Mouse (Mus musculus) forebrain, embryonic 13.5 days (tissue): ENCODE data around the gene Irx5. TPM values are rescaled to one million over a fixed set of nuclear protein-coding genes. Genes with fewer than 3 reads are reported as not detected.
A peak's percentile ranks its signal among the peaks of the same experiment; 100 is the strongest.

Experiments used
- ATAC-seq: fragments of 200-750 bp; cut with Nextera tagmentation; 2 replicates; pipeline ENCODE4 v1.8.0; 2017
- H3K27ac ChIP-seq: fragments of 300-500 bp; sonication (generic); 2 replicates; pipeline ENCODE4 v1.5.1; 2015; ENCODE audit warnings: inconsistent platforms, mild to moderate bottlenecking, moderate library complexity
- H3K27me3 ChIP-seq: fragments of 300-500 bp; sonication (generic); 2 replicates; pipeline ENCODE4 v1.6.1; 2015; ENCODE audit warnings: mild to moderate bottlenecking, inconsistent platforms
- H3K36me3 ChIP-seq: fragments of 300-500 bp; sonication (generic); 2 replicates; pipeline ENCODE4 v1.6.1; 2015; ENCODE audit warnings: mild to moderate bottlenecking, inconsistent platforms; ENCODE audit not compliant: poor library complexity, severe bottlenecking
- H3K4me1 ChIP-seq: fragments of 300-500 bp; sonication (generic); 2 replicates; pipeline ENCODE4 v1.6.1; 2015; ENCODE audit warnings: inconsistent platforms
- H3K4me2 ChIP-seq: fragments of 300-500 bp; sonication (generic); 2 replicates; pipeline ENCODE4 v1.6.1; 2015; ENCODE audit warnings: inconsistent platforms, mild to moderate bottlenecking, moderate library complexity
- H3K4me3 ChIP-seq: fragments of 300-500 bp; sonication (generic); 2 replicates; pipeline ENCODE4 v1.5.1; 2015; ENCODE audit warnings: mild to moderate bottlenecking, inconsistent platforms
- H3K9ac ChIP-seq: fragments of 300-500 bp; sonication (generic); 2 replicates; pipeline ENCODE4 v1.6.1; 2015; ENCODE audit warnings: mild to moderate bottlenecking, inconsistent platforms
- H3K9me3 ChIP-seq: fragments of 300-500 bp; sonication (generic); replicated peaks from 2 replicates; pipeline ENCODE4 v1.6.1; 2016; ENCODE audit warnings: inconsistent platforms
- WGBS: fragments of 180-500 bp; shearing (Covaris S2); methylation state at CpG from one replicate; pipeline ENCODE4 v1.1.7; 2015; 5-methylcytosine and 5-hydroxymethylcytosine counted together
- polyA plus RNA-seq: library from polyadenylated mRNA; unstranded; fragments of >200 nt; fragmentation: Nextera tagmentation; extraction: Ambion mirVana; gene quantifications from 2 replicates; pipeline ENCODE4 v1.2.1, GENCODE M21; 2015

Gene Irx5
- 1.3 and 2.4 TPM in 2 replicates for polyA plus RNA-seq

DNA sequence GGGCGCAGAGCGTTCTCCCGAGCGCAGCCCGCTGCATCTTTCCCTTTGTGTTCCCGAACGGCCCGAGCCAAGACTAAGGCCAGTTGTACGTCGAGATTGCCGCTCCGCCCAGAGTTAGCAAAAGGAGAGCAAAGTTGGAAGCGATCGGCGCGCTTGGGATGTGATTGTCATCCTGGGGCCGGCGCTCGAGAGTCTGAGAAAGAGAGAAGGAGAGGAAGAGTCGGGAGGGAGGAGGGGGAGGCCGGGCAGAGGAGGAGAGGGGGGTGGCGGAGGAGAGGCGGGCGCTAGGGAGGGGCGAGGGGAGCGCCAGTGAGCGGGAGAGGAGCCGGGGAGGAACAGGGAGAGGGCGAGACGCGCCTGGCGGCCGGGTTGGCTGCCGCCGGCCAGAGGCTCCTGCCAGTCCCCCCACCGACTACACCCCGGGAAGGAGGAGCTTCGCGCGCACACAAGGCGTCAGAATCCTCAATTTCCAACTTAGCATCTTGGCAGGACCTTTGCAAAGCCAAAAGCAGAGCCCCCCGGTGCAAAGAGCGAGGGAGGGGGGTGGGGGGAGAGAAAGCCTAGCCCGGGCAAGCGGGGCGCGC is at the start of gene Irx5:
Irx5 (plus strand) TSS at position 228 of the 584 bp plus-strand sequence.
- H3K4me2 ChIP-seq: peak within 1 kb of the TSS; percentile 78
- peaks cover 84% of the 10 kb centered on the region for H3K27me3 ChIP-seq
- H3K4me1 ChIP-seq: peaks cover 69% of the 10 kb centered on the region
- H3K27ac ChIP-seq: no peak within 1 kb of the TSS
- no peaks in the 10 kb centered on the region for H3K9me3 ChIP-seq
- H3K36me3 ChIP-seq: no peaks in the 10 kb centered on the region
- 0% methylated on average over 41 of the region's 47 CpGs for WGBS
- peak; percentile 9; the same call in 1 of the 2 replicates for ATAC-seq
- H3K9ac ChIP-seq: peak within 1 kb of the TSS; percentile 58
- H3K4me3 ChIP-seq: peak within 1 kb of the TSS; percentile 60

DNA sequence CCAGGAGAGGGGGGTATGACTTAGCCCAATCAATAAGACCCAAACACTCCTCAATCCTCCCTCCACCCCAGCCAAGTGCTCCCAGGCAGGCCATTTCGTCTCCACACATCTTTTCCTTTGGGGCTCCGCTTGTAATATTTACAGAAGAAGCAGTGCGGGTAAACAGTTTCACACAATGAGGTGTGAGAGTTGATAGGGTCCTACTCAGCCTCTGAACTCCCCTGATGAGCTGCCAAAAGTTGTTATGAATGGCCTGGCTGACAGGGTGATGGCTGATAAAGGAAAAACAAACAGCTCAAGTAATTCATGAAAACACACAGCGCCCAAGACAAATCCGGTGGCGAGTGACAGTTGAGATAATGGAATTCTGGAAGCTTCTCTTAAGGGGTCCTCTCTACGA is 45.2 kb upstream of the Irx5 start:
- 0 out of 2 replicates have a peak, but pooled peaks cover 7% of the 10 kb centered on the region for H3K27me3 ChIP-seq
- H3K27ac ChIP-seq: no peak overlapping the region
- no peaks in the 10 kb centered on the region for H3K4me1 ChIP-seq
- no peaks in the 10 kb centered on the region for H3K9me3 ChIP-seq
- no peak for ATAC-seq
- WGBS: 45% methylated on average over 7 of the region's 7 CpGs
- no peaks in the 10 kb centered on the region for H3K36me3 ChIP-seq
- H3K9ac ChIP-seq: no peak overlapping the region
- H3K4me3 ChIP-seq: no peak overlapping the region
- H3K4me2 ChIP-seq: no peak overlapping the region

DNA sequence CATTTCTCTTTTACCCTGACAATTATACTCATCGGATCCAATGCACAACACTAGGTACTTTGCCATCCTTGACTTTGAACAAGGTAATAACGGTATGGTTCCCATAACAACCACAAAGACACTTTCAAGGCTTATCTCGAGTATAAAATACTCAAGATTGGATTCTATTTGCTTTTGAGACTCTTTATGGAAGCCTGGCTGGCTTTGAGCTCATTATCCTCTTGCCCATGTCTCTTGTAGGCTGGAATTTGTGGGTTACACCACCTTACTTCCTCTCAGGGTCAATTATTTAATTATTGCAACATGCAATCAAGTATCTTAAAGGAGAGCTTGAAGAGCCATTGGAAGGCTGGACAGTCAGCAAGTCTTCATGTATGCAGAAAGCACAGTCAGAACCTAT is 43.7 kb upstream of the Irx5 start:
- H3K4me1 ChIP-seq: no peaks in the 10 kb centered on the region
- H3K36me3 ChIP-seq: no peaks in the 10 kb centered on the region
- 0 out of 2 replicates have a peak, but pooled peaks cover 7% of the 10 kb centered on the region for H3K27me3 ChIP-seq
- H3K27ac ChIP-seq: no peak overlapping the region
- WGBS: 81% methylated on average over 3 of the region's 3 CpGs
- H3K9me3 ChIP-seq: no peaks in the 10 kb centered on the region
- H3K4me2 ChIP-seq: no peak overlapping the region
- H3K4me3 ChIP-seq: no peak overlapping the region
- no peak overlapping the region for H3K9ac ChIP-seq
- ATAC-seq: no peak

DNA sequence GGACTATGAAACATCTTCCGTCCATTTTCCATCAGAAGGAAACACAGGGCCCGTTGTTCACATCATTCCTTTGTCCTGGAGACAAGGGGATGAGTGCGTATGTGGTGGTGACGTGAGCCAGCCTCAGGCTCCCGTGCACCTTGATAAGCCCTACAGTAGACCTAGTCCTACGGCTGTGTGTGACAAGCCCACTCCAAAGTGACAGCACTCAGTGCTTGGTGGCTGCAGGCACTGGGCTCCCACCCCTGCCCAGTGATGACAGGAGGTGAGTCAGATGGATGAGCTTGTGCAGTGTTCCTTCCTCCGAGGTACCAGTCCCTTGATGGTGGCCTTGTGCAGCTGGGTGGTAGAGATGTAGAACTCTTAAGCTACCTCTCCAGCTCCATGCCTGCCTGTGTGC is 33.7 kb upstream of the Irx5 start:
- 90% methylated on average over 7 of the region's 7 CpGs for WGBS
- H3K9me3 ChIP-seq: no peaks in the 10 kb centered on the region
- no peak overlapping the region for H3K27ac ChIP-seq
- no peak overlapping the region for H3K9ac ChIP-seq
- ATAC-seq: no peak
- no peak overlapping the region for H3K4me2 ChIP-seq
- no peak overlapping the region for H3K4me3 ChIP-seq
- no peaks in the 10 kb centered on the region for H3K4me1 ChIP-seq
- no peaks in the 10 kb centered on the region for H3K36me3 ChIP-seq
- peaks cover 2% of the 10 kb centered on the region; the same call in 1 of the 2 replicates for H3K27me3 ChIP-seq

DNA sequence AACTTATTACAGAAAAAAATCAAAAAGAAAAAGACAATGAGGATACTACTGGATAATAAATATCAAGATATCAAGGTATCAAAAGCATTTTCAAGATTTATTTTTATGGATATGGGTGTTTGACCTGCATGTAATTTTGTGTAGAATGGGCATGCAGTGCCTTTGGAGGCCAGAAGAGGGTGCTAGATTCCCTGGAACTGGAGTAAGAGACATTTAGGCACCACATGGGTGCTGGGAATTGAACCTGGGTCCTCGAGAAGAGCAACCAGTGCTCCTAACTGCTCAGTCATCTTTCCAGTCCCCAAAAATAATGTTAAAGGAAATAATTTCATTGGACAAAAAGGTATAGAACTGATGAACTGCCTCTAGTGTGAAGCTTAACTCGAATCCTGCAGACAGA is 30.2 kb upstream of the Irx5 start:
- no peak for ATAC-seq
- H3K9ac ChIP-seq: no peak overlapping the region
- no peaks in the 10 kb centered on the region for H3K4me1 ChIP-seq
- WGBS: 96% methylated on average over 2 of the region's 2 CpGs
- no peaks in the 10 kb centered on the region for H3K9me3 ChIP-seq
- no peak overlapping the region for H3K4me2 ChIP-seq
- H3K27me3 ChIP-seq: peaks cover 10% of the 10 kb centered on the region
- no peak overlapping the region for H3K4me3 ChIP-seq
- H3K27ac ChIP-seq: no peak overlapping the region
- H3K36me3 ChIP-seq: no peaks in the 10 kb centered on the region

DNA sequence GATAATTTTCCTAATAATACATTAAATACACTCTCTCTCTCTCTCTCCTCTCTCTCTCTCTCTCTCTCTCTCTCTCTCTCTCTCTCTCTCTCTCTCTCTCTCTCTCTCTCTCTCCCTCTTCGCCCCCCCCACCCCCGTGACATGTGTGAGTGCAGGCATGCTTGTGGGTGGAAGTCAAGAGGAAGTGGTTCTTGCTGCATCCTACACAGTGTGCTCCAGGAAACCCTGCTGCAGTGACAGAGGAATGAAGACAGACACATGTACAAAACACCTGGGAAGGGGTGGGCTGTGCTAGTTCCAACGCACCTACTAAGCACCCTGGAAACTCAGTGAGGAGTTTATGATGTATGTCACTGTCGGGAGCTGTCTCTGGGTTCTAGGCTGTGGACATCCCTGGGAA is 28.2 kb upstream of the Irx5 start:
- no peak overlapping the region for H3K4me2 ChIP-seq
- H3K36me3 ChIP-seq: no peaks in the 10 kb centered on the region
- no peak overlapping the region for H3K9ac ChIP-seq
- H3K27ac ChIP-seq: no peak overlapping the region
- 86% methylated on average over 2 of the region's 4 CpGs for WGBS
- no peaks in the 10 kb centered on the region for H3K4me1 ChIP-seq
- H3K27me3 ChIP-seq: peaks cover 20% of the 10 kb centered on the region
- ATAC-seq: no peak
- no peak overlapping the region for H3K4me3 ChIP-seq
- H3K9me3 ChIP-seq: no peaks in the 10 kb centered on the region

DNA sequence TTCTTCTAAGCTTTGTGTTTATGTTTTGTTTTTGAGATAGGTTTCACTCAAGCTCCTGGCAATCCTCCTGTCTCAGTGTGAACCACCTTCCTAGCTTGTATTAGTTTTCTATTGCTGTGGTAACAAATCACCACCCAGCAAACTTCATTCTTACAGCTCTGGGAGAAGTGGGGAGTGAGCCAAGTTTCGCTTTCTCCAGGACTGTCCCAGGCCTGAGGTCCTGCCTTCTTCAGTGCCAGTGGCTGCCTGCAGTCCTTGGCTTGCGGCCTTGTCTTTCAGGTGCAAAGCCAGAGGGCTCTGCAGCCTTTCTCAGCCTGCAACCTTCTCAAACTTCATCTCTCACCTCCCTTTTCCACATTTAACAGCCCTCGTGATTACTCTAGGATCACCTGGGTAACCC is 25.6 kb upstream of the Irx5 start:
- Histone ChIP-seq H3K9me3 (no peaks in the 10 kb centered on the region), H3K27ac (no peak overlapping the region), H3K4me3 (no peak overlapping the region), H3K27me3 (peaks cover 22% of the 10 kb centered on the region), H3K9ac (no peak overlapping the region), H3K36me3 (no peaks in the 10 kb centered on the region), H3K4me2 (no peak overlapping the region), H3K4me1 (peaks cover 16% of the 10 kb centered on the region; the same call in 1 of the 2 replicates)
- ATAC-seq: no peak
- 78% methylated on average over 3 of the region's 3 CpGs for WGBS

DNA sequence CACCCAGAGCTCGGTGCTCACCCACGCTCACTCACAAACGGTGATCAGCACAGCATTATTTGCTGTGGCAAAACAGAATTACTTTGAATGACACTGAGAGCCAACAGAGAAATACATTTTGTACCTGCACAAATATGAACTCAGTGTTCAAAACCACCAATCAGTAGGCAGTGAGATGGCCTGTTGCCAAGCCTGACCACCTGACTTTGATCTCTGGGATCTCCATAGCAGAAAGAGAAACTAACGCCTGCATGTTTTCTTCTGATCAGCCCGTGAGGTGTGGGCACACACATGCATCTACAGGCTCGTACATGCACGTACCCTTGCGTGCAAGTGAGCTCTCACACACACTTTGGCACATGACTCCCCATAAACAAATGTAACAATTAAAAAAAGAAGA is 24.0 kb upstream of the Irx5 start:
- Histone ChIP-seq H3K27me3 (peaks cover 32% of the 10 kb centered on the region), H3K4me3 (no peak overlapping the region), H3K4me2 (no peak overlapping the region), H3K27ac (no peak overlapping the region), H3K36me3 (no peaks in the 10 kb centered on the region), H3K4me1 (peaks cover 16% of the 10 kb centered on the region; the same call in 1 of the 2 replicates), H3K9me3 (no peaks in the 10 kb centered on the region), H3K9ac (no peak overlapping the region)
- WGBS: 93% methylated on average over 8 of the region's 8 CpGs
- ATAC-seq: no peak

DNA sequence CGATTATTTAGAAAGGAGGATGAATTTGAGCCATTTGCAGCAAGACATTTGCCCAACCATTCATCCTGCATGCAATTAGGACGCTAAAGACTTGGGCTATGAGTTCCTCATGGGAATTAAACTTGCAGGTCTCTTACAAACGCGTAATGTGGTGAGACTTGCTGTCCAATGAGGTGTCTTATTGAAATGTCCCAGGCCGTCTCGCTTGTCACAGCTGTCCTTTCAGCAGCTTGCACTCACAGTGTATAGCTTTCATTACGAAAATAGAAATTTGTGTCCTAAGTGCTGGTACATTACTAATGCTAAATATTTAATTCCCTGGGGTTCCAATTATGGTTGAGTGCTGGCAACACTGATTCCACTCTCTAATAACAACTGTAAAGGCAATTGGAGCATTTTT is 22.3 kb upstream of the Irx5 start:
- Histone ChIP-seq H3K9me3 (no peaks in the 10 kb centered on the region), H3K4me2 (no peak overlapping the region), H3K9ac (no peak overlapping the region), H3K27me3 (peaks cover 32% of the 10 kb centered on the region), H3K36me3 (no peaks in the 10 kb centered on the region), H3K27ac (no peak overlapping the region), H3K4me1 (peaks cover 16% of the 10 kb centered on the region; the same call in 1 of the 2 replicates), H3K4me3 (no peak overlapping the region)
- 49% methylated on average over 7 of the region's 7 CpGs for WGBS
- no peak for ATAC-seq

DNA sequence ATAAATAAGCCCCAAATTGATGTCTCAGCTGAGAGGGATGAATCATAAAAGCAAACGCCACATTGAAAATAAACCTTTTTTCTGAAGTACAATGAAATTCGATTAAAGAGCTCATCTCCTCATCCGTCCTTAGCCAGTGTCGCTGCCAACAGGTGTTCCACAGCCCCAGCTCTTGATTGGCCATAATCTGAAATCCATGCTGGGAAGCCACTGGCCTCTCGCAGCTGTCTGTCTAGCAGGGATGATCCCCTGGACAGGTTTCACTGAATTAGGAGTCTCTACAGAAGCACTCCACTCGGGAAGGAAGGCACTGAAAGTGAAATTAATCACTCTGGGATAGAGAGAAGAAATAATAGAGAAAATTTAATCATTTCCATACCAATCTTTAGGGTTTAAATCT is 21.4 kb upstream of the Irx5 start:
- H3K36me3 ChIP-seq: no peaks in the 10 kb centered on the region
- ATAC-seq: no peak
- peaks cover 16% of the 10 kb centered on the region; the same call in 1 of the 2 replicates for H3K4me1 ChIP-seq
- WGBS: 51% methylated on average over 6 of the region's 6 CpGs
- H3K4me3 ChIP-seq: no peak overlapping the region
- H3K4me2 ChIP-seq: no peak overlapping the region
- peaks cover 34% of the 10 kb centered on the region for H3K27me3 ChIP-seq
- H3K9me3 ChIP-seq: no peaks in the 10 kb centered on the region
- no peak overlapping the region for H3K9ac ChIP-seq
- no peak overlapping the region for H3K27ac ChIP-seq

DNA sequence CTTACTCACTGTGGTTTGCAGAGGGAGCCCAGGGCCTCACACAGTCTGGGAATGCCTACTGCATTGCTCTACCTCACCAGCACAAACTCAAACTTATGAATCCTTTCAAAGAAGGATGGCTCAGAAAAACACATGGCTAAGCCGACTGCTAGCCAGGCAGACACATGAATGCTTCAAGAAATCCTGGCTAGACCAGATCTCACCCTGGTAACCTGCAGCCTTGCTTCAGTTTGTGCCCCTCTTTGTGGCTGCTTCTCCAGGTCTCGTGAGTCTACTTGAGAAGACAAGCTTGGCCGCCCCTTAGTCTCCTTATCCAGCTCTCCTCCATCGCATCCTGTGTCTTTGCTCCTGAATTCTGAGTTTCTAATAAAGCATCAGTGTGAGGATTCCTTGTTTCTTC is 13.9 kb upstream of the Irx5 start:
- 89% methylated on average over 4 of the region's 4 CpGs for WGBS
- Histone ChIP-seq H3K4me2 (no peak overlapping the region), H3K9me3 (no peaks in the 10 kb centered on the region), H3K4me1 (no peaks in the 10 kb centered on the region), H3K27ac (no peak overlapping the region), H3K27me3 (peaks cover 44% of the 10 kb centered on the region), H3K9ac (no peak overlapping the region), H3K4me3 (no peak overlapping the region), H3K36me3 (no peaks in the 10 kb centered on the region)
- no peak for ATAC-seq

DNA sequence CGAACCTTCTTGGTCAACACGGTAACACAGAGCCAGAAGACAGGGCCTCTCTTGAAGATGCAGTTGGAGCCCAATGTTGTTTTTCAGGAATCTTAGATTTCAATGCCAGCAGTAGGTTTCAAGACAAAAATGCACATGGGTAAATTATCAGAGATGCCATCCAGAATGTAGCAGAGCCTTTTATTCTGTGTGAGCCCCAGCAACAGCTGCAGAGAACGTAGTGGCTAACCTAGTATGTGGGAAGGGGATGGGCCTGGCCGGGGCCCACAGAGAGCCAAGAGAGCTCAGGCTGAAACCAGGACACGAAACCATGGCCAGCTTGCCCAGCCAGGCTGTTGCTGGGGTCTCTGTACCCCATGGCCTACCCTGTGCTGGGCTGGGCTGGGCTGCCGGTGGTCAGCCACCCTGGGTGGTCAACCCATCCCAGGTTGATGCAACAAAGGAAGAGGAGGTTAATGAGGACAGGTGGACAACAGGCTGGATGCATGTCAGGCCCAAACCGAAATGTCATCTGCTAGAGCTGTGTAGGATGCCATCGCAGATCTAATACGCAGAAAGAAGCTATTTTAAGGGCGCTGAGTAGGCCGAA is 7.4 kb upstream of the Irx5 start:
- H3K27me3 ChIP-seq: peaks cover 68% of the 10 kb centered on the region
- H3K4me1 ChIP-seq: peaks cover 9% of the 10 kb centered on the region; the same call in 1 of the 2 replicates
- no peak overlapping the region for H3K27ac ChIP-seq
- no peak overlapping the region for H3K4me2 ChIP-seq
- H3K9me3 ChIP-seq: no peaks in the 10 kb centered on the region
- no peaks in the 10 kb centered on the region for H3K36me3 ChIP-seq
- 84% methylated on average over 11 of the region's 11 CpGs for WGBS
- H3K9ac ChIP-seq: no peak overlapping the region
- H3K4me3 ChIP-seq: no peak overlapping the region
- ATAC-seq: no peak

DNA sequence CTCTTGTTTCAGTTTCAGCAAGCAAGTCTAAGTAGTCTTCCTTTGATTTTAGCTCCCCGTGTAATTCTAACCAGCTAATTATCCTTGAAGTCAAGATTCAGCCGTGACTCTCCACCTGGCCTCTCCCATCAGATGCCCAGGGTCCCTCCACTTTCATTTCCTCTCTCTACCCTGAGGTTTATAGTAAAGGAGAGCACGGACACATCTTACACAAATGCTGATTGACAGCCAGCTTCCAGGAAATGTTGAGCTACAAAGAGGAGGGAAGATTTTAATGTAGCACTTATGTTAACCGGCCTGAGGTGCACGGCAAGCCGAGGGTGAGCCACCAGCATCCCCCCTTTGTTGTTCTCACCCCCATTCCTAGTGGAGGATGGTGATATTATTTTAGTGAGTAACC is 4.0 kb upstream of the Irx5 start:
- Histone ChIP-seq H3K4me1 (peaks cover 39% of the 10 kb centered on the region), H3K9ac (no peak overlapping the region), H3K4me3 (no peak overlapping the region), H3K36me3 (no peaks in the 10 kb centered on the region), H3K27ac (no peak overlapping the region), H3K9me3 (no peaks in the 10 kb centered on the region), H3K27me3 (peaks cover 74% of the 10 kb centered on the region), H3K4me2 (peak overlapping the region; percentile 12; the same call in 1 of the 2 replicates)
- ATAC-seq: no peak
- 22% methylated on average over 6 of the region's 6 CpGs for WGBS
